Mouse (Mus musculus) gastrocnemius, adult 2 months (tissue): ENCODE measurements at regions not wholly inside any gene's neighbourhood (a gene's known extent, or its start where the extent isn't known, plus 50 kb on each side); places are given as distances from the start of the nearest gene placed in this dataset.
A peak's percentile ranks its signal among the peaks of the same experiment; 100 is the strongest.

Source experiments
- DNase-seq: peaks from one replicate; pipeline ENCODE4 v3.0.0; 2022
- H3K27ac ChIP-seq: fragments of 200-600 bp; 2 replicates; pipeline ENCODE4 v1.8.1; 2022; ENCODE audit warnings: mild to moderate bottlenecking
- H3K4me3 ChIP-seq: fragments of 200-600 bp; 2 replicates; pipeline ENCODE4 v1.8.1; 2022; ENCODE audit warnings: mild to moderate bottlenecking, moderate library complexity
- CTCF ChIP-seq: fragments of 200-600 bp; IDR thresholded peaks from 2 replicates; pipeline ENCODE4 v1.8.1; 2022; ENCODE audit warnings: antibody characterized with exemption, mild to moderate bottlenecking, moderate library complexity
- intact Hi-C: fragments of 180-260 bp; cut with DNase I; formaldehyde crosslinking; loops from one replicate; pipeline ENCODE4 v1.15.1; 2025

- intact Hi-C loops, result loop anchor here (10.0 kb wide), 1 partner anchor 98 kb away; no protein-coding TSS in a partner anchor
- no peak for TF ChIP-seq CTCF
- Histone ChIP-seq H3K27ac (peak overlapping the region; percentile 59; the same call in 1 of the 2 replicates), H3K4me3 (no peak overlapping the region)
- DNase-seq, result no peak
Observed at GRCm38 (mm10) chr13:111957118-111957517, 148.3 kb upstream of the Map3k1 start.

GRCm38 (mm10) chr13:111957674-111958273 lies 149.0 kb upstream of the Map3k1 start:
- TF ChIP-seq CTCF, result no peak
- DNase-seq, result no peak
- intact Hi-C loops, result loop anchor here (10.0 kb wide), 1 partner anchor 97 kb away; no protein-coding TSS in a partner anchor
- H3K4me3 ChIP-seq, result no peak overlapping the region
- peak overlapping the region; percentile 46 for H3K27ac ChIP-seq

- Histone ChIP-seq H3K4me3 (no peak overlapping the region), H3K27ac (peak overlapping the region; percentile 46; the same call in 1 of the 2 replicates)
- TF ChIP-seq CTCF, result no peak
- intact Hi-C loops, result loop anchor here (10.0 kb wide), 1 partner anchor 96 kb away; no protein-coding TSS in a partner anchor
- no peak for DNase-seq
Observed at GRCm38 (mm10) chr13:111958421-111958820, 149.6 kb upstream of the Map3k1 start.

GRCm38 (mm10) chr13:111960036-111960435 lies 151.2 kb upstream of the Map3k1 start:
- Histone ChIP-seq H3K4me3 (no peak overlapping the region), H3K27ac (no peak overlapping the region)
- intact Hi-C loops, result no loop called here
- no peak for DNase-seq
- TF ChIP-seq CTCF, result peak; percentile 13; the same call in 1 of the 2 replicates

- Histone ChIP-seq H3K27ac (no peak overlapping the region), H3K4me3 (no peak overlapping the region)
- intact Hi-C loops, result no loop called here
- no peak for DNase-seq
- no peak for TF ChIP-seq CTCF
Observed at GRCm38 (mm10) chr13:111961423-111961822, 152.6 kb upstream of the Map3k1 start.

- H3K4me3 ChIP-seq, result no peak overlapping the region
- DNase-seq, result no peak
- no peak for TF ChIP-seq CTCF
- H3K27ac ChIP-seq, result no peak overlapping the region
- intact Hi-C loops, result no loop called here
Observed at GRCm38 (mm10) chr13:111962155-111962554, 153.4 kb upstream of the Map3k1 start.

- no peak for TF ChIP-seq CTCF
- no peak overlapping the region for H3K4me3 ChIP-seq
- no peak overlapping the region for H3K27ac ChIP-seq
- no peak for DNase-seq
- intact Hi-C loops, result no loop called here
Observed at GRCm38 (mm10) chr13:111966113-111966512, 157.3 kb upstream of the Map3k1 start.

GRCm38 (mm10) chr13:111966627-111967026 lies 157.8 kb upstream of the Map3k1 start:
- no peak overlapping the region for H3K4me3 ChIP-seq
- TF ChIP-seq CTCF, result no peak
- DNase-seq, result no peak
- H3K27ac ChIP-seq, result no peak overlapping the region
- intact Hi-C loops, result no loop called here

GRCm38 (mm10) chr13:111968197-111968596 lies 159.4 kb upstream of the Map3k1 start:
- no peak for TF ChIP-seq CTCF
- H3K4me3 ChIP-seq, result peak overlapping the region; percentile 11; the same call in 1 of the 2 replicates
- intact Hi-C loops, result no loop called here
- no peak for DNase-seq
- no peak overlapping the region; the same call in 1 of the 2 replicates for H3K27ac ChIP-seq

GRCm38 (mm10) chr13:111974282-111974681 lies 165.5 kb upstream of the Map3k1 start:
- intact Hi-C loops, result no loop called here
- no peak for DNase-seq
- H3K27ac ChIP-seq, result no peak overlapping the region
- no peak overlapping the region for H3K4me3 ChIP-seq
- TF ChIP-seq CTCF, result no peak

- DNase-seq, result no peak
- no peak for TF ChIP-seq CTCF
- intact Hi-C loops, result no loop called here
- H3K27ac ChIP-seq, result no peak overlapping the region
- H3K4me3 ChIP-seq, result no peak overlapping the region
Observed at GRCm38 (mm10) chr13:111975549-111975948, 166.8 kb upstream of the Map3k1 start.

- intact Hi-C loops, result no loop called here
- TF ChIP-seq CTCF, result no peak
- H3K27ac ChIP-seq, result peak overlapping the region; percentile 63
- peak overlapping the region; percentile 30; the same call in 1 of the 2 replicates for H3K4me3 ChIP-seq
- DNase-seq, result no peak
Observed at GRCm38 (mm10) chr13:111977769-111978674, 169.2 kb upstream of the Map3k1 start.

GRCm38 (mm10) chr13:111978675-111979020 lies 169.9 kb upstream of the Map3k1 start:
- H3K27ac ChIP-seq, result peak overlapping the region; percentile 63
- intact Hi-C loops, result no loop called here

More at GRCm38 (mm10) chr13:111978675-111979020, 169.9 kb upstream of the Map3k1 start:
- no peak overlapping the region; the same call in 1 of the 2 replicates for H3K4me3 ChIP-seq
- no peak for DNase-seq
- TF ChIP-seq CTCF, result no peak
